Mouse (Mus musculus): ENCODE measurements around the gene Lig1. TPM values are rescaled to one million over a fixed set of nuclear protein-coding genes. Genes with fewer than 3 reads are reported as not detected.
A peak's percentile ranks its signal among the peaks of the same experiment; 100 is the strongest.
"Not testable (repeated sequence)": the region's sequence is repeated elsewhere in the genome, so short reads cannot be mapped to it uniquely, and the experiment has no call there.

Lig1 gene
- 52.5 and 57.2 TPM in 2 replicates for polyA plus RNA-seq (2015; fragmentation: Nextera tagmentation; extraction: Ambion mirVana)

DNA sequence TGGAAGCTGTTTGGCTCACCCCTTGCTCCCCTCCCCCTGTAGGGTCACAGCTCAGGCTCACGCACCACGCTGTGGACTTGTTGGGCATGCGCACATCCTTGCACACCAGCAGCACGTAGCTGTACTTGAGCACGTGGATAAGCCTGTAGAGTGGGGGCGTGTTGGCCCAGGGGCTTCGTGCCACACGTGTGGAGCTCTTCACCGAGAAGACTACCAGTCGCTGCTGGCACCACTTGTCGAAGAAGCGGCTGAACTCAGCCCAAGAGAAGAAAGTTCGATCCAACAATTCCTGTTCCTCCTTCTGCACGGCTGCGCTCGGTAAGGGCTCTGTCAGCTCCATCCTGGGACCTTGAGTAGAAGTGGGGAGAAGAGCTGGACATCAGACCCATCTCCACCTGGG lies at the start of gene Lig1:
Gene Lig1 (plus strand): TSS at position 203 of the 400 bp plus-strand sequence.
- Histone ChIP-seq H3K9me3 (no peaks in the 10 kb centered on the region), H3K9ac (replicated peaks) (peak within 1 kb of the TSS; percentile 69), H3K4me1 (replicated peaks) (peaks cover 10% of the 10 kb centered on the region), H3K4me3 (replicated peaks) (peak within 1 kb of the TSS; percentile 57), H3K4me2 (replicated peaks) (peak within 1 kb of the TSS; percentile 73), H3K36me3 (peaks cover 49% of the 10 kb centered on the region), H3K27me3 (no peaks in the 10 kb centered on the region), H3K27ac (no peak within 1 kb of the TSS; the same call in 1 of the 2 replicates)
- no peak for ATAC-seq
- WGBS = 96% methylated on average over 16 of the region's 16 CpGs

DNA sequence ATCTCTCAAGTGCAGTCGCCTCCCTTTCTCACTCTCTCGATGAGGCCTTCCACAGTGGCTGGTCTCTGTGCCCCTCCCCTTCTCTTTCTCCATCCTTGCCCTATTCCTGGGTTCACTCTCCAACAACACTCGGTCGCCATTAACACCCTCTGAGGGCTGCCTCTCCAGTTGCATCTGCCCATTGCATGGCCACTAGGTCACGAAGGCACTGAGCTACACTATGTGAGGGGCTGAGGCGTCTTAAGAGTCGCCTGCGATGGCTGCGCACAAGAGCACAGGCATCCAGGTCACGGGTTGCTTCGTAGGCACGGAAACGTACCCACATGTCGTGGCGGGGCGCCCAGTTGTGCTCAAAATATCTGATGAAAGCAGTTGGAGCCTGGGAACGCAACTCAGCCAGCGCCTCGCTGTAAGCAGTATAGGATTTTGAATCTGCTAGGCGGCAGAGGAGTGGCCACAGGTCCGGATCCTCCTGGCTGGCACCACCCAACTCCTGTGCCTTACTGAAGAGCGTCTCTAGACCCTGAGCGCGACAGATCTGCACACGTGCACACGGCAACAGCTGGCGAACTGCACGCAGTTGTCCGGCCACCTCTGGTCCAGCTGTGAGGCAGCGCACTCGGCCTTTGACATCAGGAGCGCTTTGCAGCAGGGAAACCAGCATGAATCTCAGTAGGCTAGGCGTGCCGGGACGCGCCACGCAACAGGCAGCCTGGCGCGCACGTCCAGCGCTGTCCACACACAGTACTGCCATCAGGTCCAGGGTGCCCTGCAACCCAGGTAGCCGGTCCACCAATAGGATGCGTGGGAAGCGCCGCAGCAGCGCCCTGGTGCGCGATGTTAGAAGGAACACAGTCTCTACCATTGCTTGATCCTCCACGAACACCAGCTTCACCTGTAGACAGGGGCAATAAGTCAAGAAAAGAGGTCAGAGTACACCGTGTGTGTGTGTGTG lies 16.1 kb upstream of the Lig1 start:
- 50% methylated on average over 50 of the region's 50 CpGs for WGBS
- Histone ChIP-seq H3K27ac (no peak overlapping the region), H3K4me2 (replicated peaks) (no peak overlapping the region), H3K36me3 (peaks cover 19% of the 10 kb centered on the region), H3K4me3 (replicated peaks) (no peak overlapping the region), H3K9ac (replicated peaks) (no peak overlapping the region), H3K4me1 (replicated peaks) (no peaks in the 10 kb centered on the region), H3K9me3 (no peaks in the 10 kb centered on the region), H3K27me3 (no peaks in the 10 kb centered on the region)
- peak; percentile 63 for ATAC-seq

- Histone ChIP-seq H3K4me3 (replicated peaks) (no peak overlapping the region), H3K36me3 (peaks cover 22% of the 10 kb centered on the region), H3K4me2 (replicated peaks) (no peak overlapping the region), H3K27me3 (no peaks in the 10 kb centered on the region), H3K4me1 (replicated peaks) (no peaks in the 10 kb centered on the region), H3K9me3 (no peaks in the 10 kb centered on the region), H3K9ac (replicated peaks) (no peak overlapping the region), H3K27ac (no peak overlapping the region)
- WGBS = 86% methylated on average over 5 of the region's 5 CpGs
- 0 out of 2 replicates have a peak, but pooled peaks have one; percentile 28 for ATAC-seq
Measured at GRCm38 (mm10) chr7:13263851-13264250, 13.2 kb upstream of the Lig1 start.

GRCm38 (mm10) chr7:13264396-13264795 lies 12.7 kb upstream of the Lig1 start:
- Histone ChIP-seq H3K4me1 (replicated peaks) (no peaks in the 10 kb centered on the region), H3K36me3 (peaks cover 25% of the 10 kb centered on the region), H3K4me3 (replicated peaks) (no peak overlapping the region), H3K4me2 (replicated peaks) (no peak overlapping the region), H3K27ac (no peak overlapping the region), H3K27me3 (no peaks in the 10 kb centered on the region), H3K9ac (replicated peaks) (no peak overlapping the region), H3K9me3 (no peaks in the 10 kb centered on the region)
- WGBS = 63% methylated on average over 2 of the region's 2 CpGs
- ATAC-seq = peak; percentile 26; the same call in 1 of the 2 replicates

GRCm38 (mm10) chr7:13268749-13269260 lies 8.3 kb upstream of the Lig1 start:
- no peak for ATAC-seq
- H3K27ac ChIP-seq = no peak overlapping the region

GRCm38 (mm10) chr7:13269394-13269793 lies 7.7 kb upstream of the Lig1 start:
- Histone ChIP-seq H3K4me1 (replicated peaks) (no peaks in the 10 kb centered on the region), H3K4me3 (replicated peaks) (no peak overlapping the region), H3K36me3 (peaks cover 23% of the 10 kb centered on the region), H3K9me3 (no peaks in the 10 kb centered on the region), H3K27ac (no peak overlapping the region), H3K27me3 (no peaks in the 10 kb centered on the region), H3K9ac (replicated peaks) (no peak overlapping the region), H3K4me2 (replicated peaks) (no peak overlapping the region)
- ATAC-seq = no peak
- WGBS = 76% methylated on average over 11 of the region's 11 CpGs

More at GRCm38 (mm10) chr7:13268749-13269260, 8.3 kb upstream of the Lig1 start:
- no peak overlapping the region for H3K4me2 ChIP-seq (replicated peaks)
- H3K4me3 ChIP-seq (replicated peaks) = no peak overlapping the region
- 91% methylated on average over 4 of the region's 4 CpGs for WGBS
- H3K9me3 ChIP-seq = no peaks in the 10 kb centered on the region
- H3K27me3 ChIP-seq = no peaks in the 10 kb centered on the region
- peaks cover 18% of the 10 kb centered on the region for H3K36me3 ChIP-seq
- no peak overlapping the region for H3K9ac ChIP-seq (replicated peaks)
- H3K4me1 ChIP-seq (replicated peaks) = no peaks in the 10 kb centered on the region

DNA sequence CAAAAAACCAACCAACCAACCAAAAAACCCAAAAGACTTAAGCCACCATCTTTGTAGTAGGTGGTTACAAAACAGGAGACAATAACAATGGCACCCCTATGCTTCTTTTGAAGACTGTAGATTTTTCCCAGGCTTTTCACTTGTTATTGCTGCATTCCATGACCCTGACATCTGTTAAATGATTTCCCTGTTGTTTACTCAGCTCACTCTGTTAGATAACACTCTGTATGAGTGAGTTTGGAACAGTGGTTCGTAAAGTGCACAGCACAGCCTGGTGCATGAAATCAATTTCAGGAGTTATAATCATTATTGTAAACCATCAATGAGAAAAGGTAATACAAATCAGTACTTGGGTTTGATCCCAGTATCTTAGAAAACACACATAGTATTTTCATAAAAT lies 5.4 kb upstream of the Lig1 start:
- Histone ChIP-seq H3K27ac (no peak overlapping the region), H3K4me2 (replicated peaks) (no peak overlapping the region), H3K36me3 (peaks cover 39% of the 10 kb centered on the region), H3K4me1 (replicated peaks) (no peaks in the 10 kb centered on the region), H3K4me3 (replicated peaks) (no peak overlapping the region), H3K27me3 (no peaks in the 10 kb centered on the region), H3K9ac (replicated peaks) (no peak overlapping the region), H3K9me3 (no peaks in the 10 kb centered on the region)
- WGBS = 93% methylated on average over 1 of the region's 1 CpGs
- ATAC-seq = no peak

- peak overlapping the region; percentile 57 for H3K4me3 ChIP-seq (replicated peaks)
- H3K27me3 ChIP-seq = no peaks in the 10 kb centered on the region
- H3K27ac ChIP-seq = no peak overlapping the region
- peak overlapping the region; percentile 69 for H3K9ac ChIP-seq (replicated peaks)
- peaks cover 10% of the 10 kb centered on the region for H3K4me1 ChIP-seq (replicated peaks)
- peaks cover 50% of the 10 kb centered on the region for H3K36me3 ChIP-seq
- WGBS = 36% methylated on average over 2 of the region's 2 CpGs
- peak overlapping the region; percentile 73 for H3K4me2 ChIP-seq (replicated peaks)
- ATAC-seq = no peak; the same call in none of the 2 replicates
- H3K9me3 ChIP-seq = no peaks in the 10 kb centered on the region
Measured at GRCm38 (mm10) chr7:13277833-13278232, 750 bp downstream of the Lig1 start.

DNA sequence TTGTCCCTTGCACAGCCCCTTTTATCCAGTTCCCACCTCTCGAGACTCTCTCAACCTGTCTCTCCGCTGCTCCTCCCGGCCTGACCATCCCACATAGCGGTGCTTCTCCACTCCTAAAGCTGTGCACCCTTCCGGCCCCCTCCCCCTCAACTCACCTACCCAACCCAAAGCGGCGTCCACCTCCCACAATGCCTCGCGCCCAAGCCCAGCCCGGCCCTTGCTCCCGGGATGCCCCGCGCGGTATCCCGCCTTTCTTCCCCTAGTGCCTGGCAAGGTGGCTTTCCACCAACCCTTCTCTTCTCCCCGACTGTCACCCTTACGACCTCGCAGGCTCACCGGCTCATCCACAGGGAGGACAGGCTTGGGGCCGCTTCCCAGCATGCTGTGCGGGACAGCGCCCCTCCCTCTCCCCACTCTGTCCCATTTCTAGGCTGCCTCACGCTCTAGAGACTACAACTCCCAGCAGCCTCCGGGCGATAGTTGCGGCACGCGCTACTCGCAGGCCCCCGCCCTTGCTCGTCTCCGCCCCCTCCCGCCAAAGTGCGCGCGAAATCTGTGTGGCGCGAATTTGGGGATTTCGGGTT lies 1.3 kb downstream of the Lig1 start, which contains the start of gene Zswim9:
Gene Zswim9 (minus strand): TSS at position 414 of the 584 bp plus-strand sequence.
- peaks cover 50% of the 10 kb centered on the region for H3K36me3 ChIP-seq
- H3K9ac ChIP-seq (replicated peaks) = peak within 1 kb of the TSS; percentile 69
- H3K4me3 ChIP-seq (replicated peaks) = peak within 1 kb of the TSS; percentile 57
- WGBS = under 1% methylated on average over 39 of the region's 39 CpGs
- H3K4me2 ChIP-seq (replicated peaks) = peak within 1 kb of the TSS; percentile 73
- H3K9me3 ChIP-seq = no peaks in the 10 kb centered on the region
- H3K27ac ChIP-seq = peak within 1 kb of the TSS; percentile 85
- no peaks in the 10 kb centered on the region for H3K27me3 ChIP-seq
- peaks cover 10% of the 10 kb centered on the region for H3K4me1 ChIP-seq (replicated peaks)
- ATAC-seq = peak; percentile 97

DNA sequence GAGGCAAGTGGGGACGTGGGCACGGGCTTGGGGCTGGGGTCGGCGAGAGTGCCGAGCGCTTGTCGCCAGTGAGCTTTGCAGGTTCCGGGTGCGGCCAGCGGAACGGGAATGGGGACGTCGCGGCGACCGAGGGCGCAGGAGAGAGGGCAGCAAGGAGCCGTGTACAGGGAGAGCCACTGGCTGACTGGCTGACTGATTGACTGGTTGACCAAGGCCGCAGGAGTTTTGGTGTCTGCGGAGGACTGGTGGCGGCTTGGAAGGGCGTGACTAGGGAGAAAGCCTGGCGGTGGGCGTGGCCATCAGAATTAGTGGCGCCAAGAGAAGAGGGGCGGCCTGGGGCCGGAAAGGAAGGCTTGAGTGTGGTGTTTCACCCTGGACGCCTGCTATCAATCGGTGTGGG lies 1.9 kb downstream of the Lig1 start:
- peak overlapping the region; percentile 73 for H3K4me2 ChIP-seq (replicated peaks)
- H3K27me3 ChIP-seq; H3K9ac ChIP-seq (replicated peaks); H3K4me1 ChIP-seq (replicated peaks); H3K9me3 ChIP-seq: not testable (repeated sequence)
- peak overlapping the region; percentile 57 for H3K4me3 ChIP-seq (replicated peaks)
- peak overlapping the region; percentile 85 for H3K27ac ChIP-seq
- under 1% methylated on average over 15 of the region's 29 CpGs for WGBS
- H3K36me3 ChIP-seq = peaks cover 45% of the 10 kb centered on the region
- ATAC-seq = peak; percentile 73

DNA sequence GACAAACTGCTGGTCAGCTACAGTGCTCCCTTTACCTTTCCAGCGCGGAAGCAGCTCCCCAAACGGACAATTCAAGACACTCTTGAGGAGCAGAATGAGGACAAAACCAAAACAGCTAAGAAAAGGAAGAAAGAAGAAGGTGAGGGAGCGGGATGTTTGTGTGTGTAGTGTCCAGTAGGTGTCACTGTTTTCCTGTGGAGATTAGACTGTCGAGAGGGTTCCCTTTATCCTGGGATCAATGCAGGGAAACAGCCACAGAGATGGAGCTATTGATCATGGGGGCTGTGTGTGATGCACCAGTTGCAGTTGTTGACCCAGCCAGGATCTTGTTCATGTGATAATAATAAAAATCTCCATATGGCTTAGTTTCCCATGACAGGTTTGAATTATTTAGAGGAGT lies 11.5 kb downstream of the Lig1 start:
- Histone ChIP-seq H3K27me3 (no peaks in the 10 kb centered on the region), H3K4me2 (replicated peaks) (no peak overlapping the region), H3K27ac (no peak overlapping the region), H3K36me3 (peaks cover 79% of the 10 kb centered on the region), H3K9me3 (no peaks in the 10 kb centered on the region), H3K4me1 (replicated peaks) (no peaks in the 10 kb centered on the region), H3K4me3 (replicated peaks) (no peak overlapping the region), H3K9ac (replicated peaks) (no peak overlapping the region)
- 50% methylated on average over 5 of the region's 5 CpGs for WGBS
- peak; percentile 70 for ATAC-seq

Data from midbrain, embryonic 13.5 days (tissue).